30 mouse cellular contexts compared by ENCODE assay signal in the genomic region with DNA sequence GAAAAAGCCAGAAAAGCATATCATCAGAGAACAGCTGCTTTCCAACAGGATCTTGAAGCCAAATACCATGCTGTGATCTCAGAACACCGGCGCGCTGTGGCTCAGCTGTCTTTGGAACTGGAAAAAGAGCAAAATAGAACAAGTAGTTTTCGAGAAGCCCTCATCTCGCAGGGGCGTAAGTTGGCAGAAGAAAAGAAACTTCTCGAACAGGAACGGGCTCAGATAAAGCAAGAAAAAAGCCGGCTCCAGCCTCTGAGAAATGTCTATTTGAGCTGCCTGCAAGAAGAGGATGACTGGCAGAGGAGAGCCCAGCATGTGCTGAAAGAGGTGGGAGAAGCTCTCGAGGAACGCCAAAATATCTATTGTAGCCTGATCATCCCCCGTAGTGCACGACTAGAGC. TPM values are rescaled to one million over a fixed set of nuclear protein-coding genes. Genes with fewer than 3 reads are reported as not detected.
A peak's percentile ranks its signal among the peaks of the same experiment; 100 is the strongest.
DNase-seq lines count a peak whose midpoint lies in the region; ATAC-seq and TF ChIP-seq lines count a peak whose summit lies in the region.
"Had no signal": no experiment of that assay in that cellular context is flagged by ENCODE, and none has a peak within 500 bp of the region (broad histone marks: within the 10 kb centered on the region; RNA-seq: fewer than 3 reads in every experiment).

No protein-coding gene starts in this region.

- H3K4me3 ChIP-seq in kidney, adult 2 months (ENCODE audit: insufficient read depth, low read depth, low read length) = no peak overlapping the region
- H3K4me3 ChIP-seq: embryonic facial prominence, embryonic 13.5 days; embryonic facial prominence, embryonic 15.5 days; erythroblast, embryonic 14.5 days; forebrain, embryonic 10.5 days; forebrain, embryonic 12.5 days had no signal

- TF ChIP-seq POLR2A in kidney, adult 2 months (IDR thresholded peaks at IDR 0.05; ENCODE audit: low read depth, low read length) = no peak

- no peak for DNase-seq in frontal cortex, postnatal 14 days (ENCODE audit: low spot score in 2 of 2)
- peak; percentile 78 for DNase-seq in heart, adult 11 months
- DNase-seq in heart, postnatal 14 days = no peak
- peak; percentile 12 for DNase-seq in testis, postnatal 14 days (ENCODE audit: low spot score)
- no peak for DNase-seq in testis, postnatal 10 days (ENCODE audit: low spot score)
- DNase-seq in telencephalon, adult 2 months (ENCODE audit: low read depth, low spot score) = peak; percentile 15
- DNase-seq in kidney, adult 2 months = no peak
- DNase-seq: adrenal gland, adult 2 months; adrenal gland, postnatal 10 days; adrenal gland, postnatal 25 days; B cell, adult 2 months; cerebellum, adult 11-12 months; cerebellum, adult 2 months; cerebellum, adult 9-10 months; cerebellum, postnatal 10 days; cerebellum, postnatal 25 days; embryo, embryonic 11 days had no signal

- H3K27ac ChIP-seq in kidney, adult 2 months (ENCODE audit: insufficient read depth, low read depth, low read length) = no peak overlapping the region
- H3K27ac ChIP-seq: embryonic facial prominence, embryonic 13.5 days; embryonic facial prominence, embryonic 15.5 days; forebrain, embryonic 10.5 days; forebrain, embryonic 12.5 days had no signal

- H3K27me3 ChIP-seq in kidney, adult 2 months (replicated peaks; ENCODE audit: control insufficient read depth, insufficient read depth, low read length) = no peaks in the 10 kb centered on the region
- H3K27me3 ChIP-seq: CH12.LX; embryonic facial prominence, embryonic 13.5 days; embryonic facial prominence, embryonic 15.5 days; forebrain, embryonic 12.5 days; Patski had no signal

- TF ChIP-seq CTCF in kidney, adult 2 months (conservative IDR thresholded peaks at IDR 0.05; ENCODE audit: insufficient read depth, insufficient read length, low read depth, low read length) = no peak

- H3K4me1 ChIP-seq in kidney, adult 2 months (ENCODE audit: control insufficient read depth, insufficient read depth, low read length) = no peaks in the 10 kb centered on the region
- H3K4me1 ChIP-seq: embryonic facial prominence, embryonic 13.5 days; embryonic facial prominence, embryonic 15.5 days; forebrain, embryonic 10.5 days; forebrain, embryonic 12.5 days had no signal

- peak; percentile 78 for ATAC-seq in frontal cortex, adult (ENCODE audit: low TSS enrichment)
- ATAC-seq: CD4-positive, CD25-positive, alpha-beta regulatory T cell, adult 4 months; forebrain, embryonic 14.5 days; forebrain, embryonic 16.5 days; Patski had no signal

- intact Hi-C loops in heart, postnatal 14 days (cut with DNase I) = no loop called here

- WGBS in kidney, adult 2 months = 96% methylated on average over 13 of the region's 13 CpGs

- H3K36me3 ChIP-seq in kidney, adult 2 months (ENCODE audit: control insufficient read depth, insufficient read depth, low read length) = no peaks in the 10 kb centered on the region; the same call in 1 of the 2 replicates

RNA-seq across cellular contexts. Expression of a gene that starts 6.4 kb away (rescaled TPM):
- total RNA-seq in heart, postnatal 14 days (2021) = 10 to 100 TPM; 43.2 to 49.9 TPM
- 3.9 and 4.5 TPM in 2 replicates for polyA plus RNA-seq in kidney, adult 2 months (2012; rRNA removed)

RNA-seq across cellular contexts. Expression of a gene that starts 6.4 kb away (rescaled TPM):
- 1,000 to 10,000 TPM; 1,284 to 1,341 TPM for total RNA-seq in heart, postnatal 14 days (2021)
- polyA plus RNA-seq in kidney, adult 2 months (2012; rRNA removed) = 445 and 517 TPM in 2 replicates

RNA-seq across cellular contexts. Expression of a gene that starts 7.3 kb away (rescaled TPM):
- 10 to 100 TPM; 57.2 to 58.7 TPM for total RNA-seq in heart, postnatal 14 days (2021)
- polyA plus RNA-seq in kidney, adult 2 months (2012; rRNA removed) = 1.6 and 2.0 TPM in 2 replicates
- total RNA-seq: G1E had no signal
- polyA plus RNA-seq: CD4-positive, CD25-positive, alpha-beta regulatory T cell, adult 4 months; embryonic facial prominence, embryonic 11.5 days; embryonic facial prominence, embryonic 13.5 days; embryonic facial prominence, embryonic 15.5 days; erythroblast, embryonic 14.5 days; forebrain, embryonic 10.5 days; forebrain, embryonic 12.5 days; forebrain, embryonic 14.5 days; forebrain, embryonic 16.5 days; G1E; Patski had no signal

RNA-seq across cellular contexts. Expression of a gene that starts 34.1 kb away (rescaled TPM):
- 1 to 10 TPM; 3.1 to 3.3 TPM for total RNA-seq in heart, postnatal 14 days (2021)
- 0.26 and 0.47 TPM in 2 replicates for polyA plus RNA-seq in kidney, adult 2 months (2012; rRNA removed)
- polyA plus RNA-seq: erythroblast, embryonic 14.5 days had no signal

RNA-seq across cellular contexts. Expression of a gene that starts 39.1 kb away (rescaled TPM):
- 10 to 100 TPM; 47.1 to 52.6 TPM for total RNA-seq in heart, postnatal 14 days (2021)
- 118 and 136 TPM in 2 replicates for polyA plus RNA-seq in kidney, adult 2 months (2012; rRNA removed)

Comparison
In these comparisons a context has a peak if more than half of its experiments do, and no peak if none do; other contexts are left out.
1. DNase-seq: peak in heart, adult 11 months (single experiment), testis, postnatal 14 days (single experiment) and telencephalon, adult 2 months (single experiment); none in frontal cortex, postnatal 14 days (0 of 2), heart, postnatal 14 days (0 of 2), testis, postnatal 10 days (single experiment) and kidney, adult 2 months (single experiment).